Mouse (Mus musculus): ENCODE data around the gene Tnfrsf14.

Gene Tnfrsf14

DNA sequence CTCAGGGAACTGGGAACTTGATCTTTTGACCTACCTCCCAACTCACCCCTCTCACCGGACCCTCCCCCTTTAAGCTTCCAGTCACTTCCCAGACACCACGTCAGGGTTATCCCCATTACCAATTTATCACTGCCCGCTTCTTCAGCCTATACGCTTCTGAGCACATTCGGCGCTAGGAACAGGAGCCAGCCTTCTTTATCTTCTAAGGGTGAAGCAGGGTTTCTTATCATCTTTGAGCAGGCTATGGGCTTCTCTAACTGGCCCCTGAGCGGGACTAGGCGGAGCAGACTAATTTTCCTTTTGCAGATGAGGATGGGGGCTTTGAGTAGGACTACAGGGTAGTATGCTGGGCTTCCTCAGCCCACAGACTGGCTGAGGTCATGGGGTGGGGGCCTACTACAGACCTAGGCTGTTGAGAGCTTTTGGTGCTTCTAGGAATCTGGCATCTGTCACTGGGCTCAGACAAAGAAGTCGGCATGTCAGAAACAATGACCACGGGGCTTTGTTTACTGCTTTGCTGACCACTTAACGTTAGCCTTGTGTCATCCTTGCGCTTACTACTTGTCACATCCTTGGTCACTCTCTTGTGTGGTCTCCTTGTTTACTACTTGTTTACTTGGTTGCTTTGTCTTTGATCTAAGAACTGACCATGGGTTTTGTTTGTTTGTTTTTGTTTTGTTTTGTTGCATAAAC, at the start of gene Tnfrsf14:
Tnfrsf14 (minus strand) TSS at position 169 of the 693 bp plus-strand sequence.
- DNase-seq = no peak

- no peak for DNase-seq
Observed at GRCm38 (mm10) chr4:154974163-154974611, 45.8 kb upstream of the Tnfrsf14 start.

GRCm38 (mm10) chr4:154972546-154972945, 44.2 kb upstream of the Tnfrsf14 start:
- no peak for DNase-seq

- peak; percentile 61 to 67 for DNase-seq
Observed at GRCm38 (mm10) chr4:154967173-154967572, 38.8 kb upstream of the Tnfrsf14 start.

DNA sequence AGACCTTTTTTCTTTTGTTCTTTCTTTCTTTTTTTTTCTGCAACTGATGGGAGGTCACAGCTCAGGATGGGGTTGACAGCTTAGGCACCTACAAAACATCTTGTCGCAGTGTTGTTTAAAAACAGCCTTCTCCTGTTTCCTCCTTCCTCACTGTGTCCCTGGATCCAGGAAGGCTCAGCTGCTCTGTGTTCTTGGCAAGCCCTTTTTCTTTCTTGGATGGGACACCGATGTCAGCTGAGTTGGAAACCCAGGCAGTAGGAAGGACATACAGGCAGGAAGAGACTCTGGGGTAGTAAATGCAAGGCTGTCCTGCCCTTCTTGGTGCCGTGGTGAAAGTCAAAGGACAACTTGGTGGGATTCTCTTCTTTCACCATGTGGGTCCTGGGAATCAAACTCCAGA, 37.5 kb upstream of the Tnfrsf14 start:
- DNase-seq = no peak

- DNase-seq = peak; percentile 47 to 67
Observed at GRCm38 (mm10) chr4:154964581-154965235, 36.3 kb upstream of the Tnfrsf14 start.

DNA sequence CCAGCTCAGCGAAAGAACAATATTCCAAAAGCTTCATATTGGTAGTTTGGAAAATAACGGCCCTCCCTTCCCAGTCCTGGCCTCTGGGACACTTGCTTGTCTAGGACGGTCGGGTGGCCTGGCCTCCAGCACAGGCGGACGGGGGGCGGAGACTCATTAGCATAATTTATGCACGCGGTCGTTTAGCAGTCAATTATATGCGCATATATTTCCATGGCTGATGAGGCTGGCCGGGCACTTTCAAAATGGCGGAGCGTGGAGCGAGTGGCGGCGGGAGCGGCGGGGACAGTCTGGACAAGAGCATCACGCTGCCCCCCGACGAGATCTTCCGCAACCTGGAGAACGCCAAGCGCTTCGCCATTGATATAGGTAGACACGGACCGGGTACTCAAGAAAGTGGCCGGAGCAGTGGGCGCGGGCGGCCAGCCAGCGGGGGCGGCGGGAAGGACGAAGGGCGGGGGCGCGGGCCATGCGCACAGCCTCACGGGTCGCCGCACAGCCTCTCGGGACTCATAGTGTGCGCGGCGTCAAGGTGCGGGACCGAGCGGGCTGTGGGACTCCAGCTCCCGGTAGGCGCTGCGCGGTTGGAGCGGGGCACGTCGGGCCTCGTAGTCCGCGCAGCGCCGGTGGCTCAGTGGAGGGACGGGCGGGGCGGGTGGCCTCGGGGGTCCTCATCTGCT, 35.7 kb upstream of the Tnfrsf14 start, which contains the start of gene Pank4:
Pank4 (plus strand) TSS at position 223 of the 680 bp plus-strand sequence.
- peak; percentile 82 to 85 for DNase-seq

DNA sequence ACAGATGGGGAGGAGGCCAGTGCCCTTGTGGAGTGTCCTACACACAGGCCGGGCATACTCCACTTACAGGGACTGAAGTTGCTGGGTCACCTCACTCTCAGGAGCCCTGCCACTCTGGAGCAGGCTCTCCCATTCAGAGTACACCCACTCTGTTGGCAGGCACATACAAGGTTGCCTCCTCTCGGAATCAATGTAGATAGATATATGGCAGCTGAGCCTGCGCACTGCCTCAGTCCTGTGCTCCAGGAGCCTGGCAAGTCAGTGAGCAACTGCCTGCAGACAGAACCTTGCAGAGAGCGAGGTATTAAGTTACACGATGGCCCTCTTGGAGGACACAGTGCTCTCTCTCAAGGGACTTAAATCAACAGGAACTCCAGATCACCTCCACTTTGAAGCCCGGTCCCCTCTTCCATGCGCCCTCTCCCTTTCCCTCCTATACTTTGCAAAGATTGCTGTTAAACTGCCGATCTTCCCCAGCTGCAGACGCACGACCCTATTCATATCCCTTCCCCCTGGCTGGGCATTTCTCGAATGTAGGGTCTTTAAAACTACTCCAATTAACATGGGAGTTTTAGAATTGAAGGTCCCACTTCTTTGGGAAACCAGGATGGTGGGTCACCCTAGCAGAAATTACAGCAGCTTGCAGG, 35.0 kb upstream of the Tnfrsf14 start:
- peak in 1 of 2 experiments; percentile 14 for DNase-seq

DNA sequence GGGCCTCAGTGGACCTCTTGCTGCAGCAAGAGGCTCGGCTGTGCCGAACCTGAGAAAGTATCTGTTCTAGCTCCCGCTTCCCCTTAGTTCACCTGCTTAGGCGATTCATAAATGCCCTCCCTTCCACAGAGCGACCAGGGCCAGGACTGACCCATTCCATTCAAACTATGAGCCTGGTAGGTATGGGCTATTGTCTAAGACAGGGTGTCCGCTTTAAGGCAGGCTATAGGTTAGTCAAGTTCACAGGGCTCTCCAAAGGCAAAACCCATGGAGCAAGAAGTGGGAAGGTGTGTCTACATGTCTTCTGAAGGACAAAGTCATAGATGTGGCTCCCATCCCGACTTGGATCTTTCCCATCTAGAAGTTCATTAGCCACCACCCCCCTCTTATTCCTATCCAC, 34.3 kb upstream of the Tnfrsf14 start:
- no peak for DNase-seq

GRCm38 (mm10) chr4:154961911-154962310, 33.5 kb upstream of the Tnfrsf14 start:
- peak; percentile 67 to 74 for DNase-seq

- DNase-seq = peak; percentile 62 to 68
Observed at GRCm38 (mm10) chr4:154961226-154961738, 32.9 kb upstream of the Tnfrsf14 start.

DNA sequence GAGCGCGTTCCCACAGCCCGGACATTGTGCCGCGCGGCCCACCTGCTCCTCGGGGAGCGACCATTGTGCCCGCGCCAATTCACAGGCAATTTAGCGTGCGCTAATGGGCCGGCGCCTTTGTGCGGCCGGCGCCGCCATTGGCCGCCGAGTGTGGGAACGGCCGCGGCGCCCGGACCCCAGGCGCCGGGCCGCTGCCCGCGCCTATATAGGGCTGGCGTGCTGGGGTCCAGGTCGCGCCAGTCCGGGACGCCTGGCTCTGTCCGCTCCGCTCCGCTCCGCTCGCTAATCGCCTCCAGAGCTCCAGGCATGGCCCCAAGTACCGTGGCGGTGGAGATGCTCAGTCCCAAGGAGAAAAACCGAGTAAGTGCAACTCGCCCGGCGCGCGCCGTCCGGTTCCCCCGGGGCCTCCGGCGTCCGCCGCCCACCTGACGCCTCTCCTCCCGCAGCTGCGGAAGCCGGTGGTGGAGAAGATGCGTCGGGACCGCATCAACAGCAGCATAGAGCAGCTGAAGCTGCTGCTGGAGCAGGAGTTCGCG, 32.4 kb upstream of the Tnfrsf14 start, which contains the start of gene Hes5:
Hes5 (plus strand) TSS at position 234 of the 536 bp plus-strand sequence.
- peak in 1 of 2 experiments; percentile 57 for DNase-seq

DNA sequence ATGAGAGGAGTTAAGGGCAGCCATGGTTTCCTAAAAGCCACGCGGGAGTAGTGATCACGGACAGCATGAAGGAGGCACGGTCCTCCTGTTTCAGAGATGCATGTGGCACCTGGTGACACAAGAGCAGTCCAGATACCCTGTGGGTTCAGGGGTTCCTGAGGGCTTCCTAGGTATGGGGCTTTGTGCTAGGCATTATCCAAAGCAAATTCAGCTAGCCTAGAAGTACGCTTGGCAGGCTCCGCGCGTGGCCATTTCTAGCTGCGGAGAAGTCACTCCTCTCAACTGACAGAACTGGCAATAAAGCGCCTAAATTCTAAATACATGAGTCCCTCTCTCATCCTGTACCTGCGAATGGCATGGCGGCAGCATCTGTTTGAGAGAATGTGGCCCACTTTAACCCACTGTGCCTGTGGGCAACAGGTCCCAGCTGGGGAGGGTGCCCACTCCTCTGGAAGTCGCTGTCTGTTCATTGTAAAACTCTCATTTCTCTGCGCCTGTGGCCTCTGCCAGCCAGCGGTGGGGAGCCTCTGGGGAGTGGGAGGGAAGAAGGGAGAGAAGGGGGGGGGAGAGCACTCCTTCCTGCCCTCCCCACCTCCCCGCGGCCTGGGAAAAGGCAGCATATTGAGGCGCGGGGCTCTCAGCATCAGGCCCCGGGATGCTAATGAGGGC, 31.8 kb upstream of the Tnfrsf14 start:
- DNase-seq = peak; percentile 26 to 33

DNA sequence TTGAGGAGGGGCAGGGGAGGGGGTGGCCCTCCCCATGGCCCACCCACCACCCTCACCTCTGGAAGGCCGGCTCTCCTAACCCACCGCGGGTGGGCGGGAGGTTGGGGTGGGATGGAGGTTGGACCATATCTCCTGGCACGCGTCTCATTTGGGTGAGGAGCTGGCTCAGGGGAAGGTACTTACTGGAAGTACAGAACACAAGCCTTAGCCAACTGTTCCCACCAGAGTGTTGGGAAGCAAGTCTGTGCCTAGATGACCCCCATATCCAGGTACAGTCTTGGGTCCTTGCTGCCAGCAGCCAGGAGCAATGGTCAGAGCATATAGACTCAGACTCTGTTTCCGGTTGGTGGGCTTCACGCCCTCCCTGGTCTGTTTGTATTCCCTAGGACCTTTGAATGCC, 30.3 kb upstream of the Tnfrsf14 start:
- no peak for DNase-seq

DNA sequence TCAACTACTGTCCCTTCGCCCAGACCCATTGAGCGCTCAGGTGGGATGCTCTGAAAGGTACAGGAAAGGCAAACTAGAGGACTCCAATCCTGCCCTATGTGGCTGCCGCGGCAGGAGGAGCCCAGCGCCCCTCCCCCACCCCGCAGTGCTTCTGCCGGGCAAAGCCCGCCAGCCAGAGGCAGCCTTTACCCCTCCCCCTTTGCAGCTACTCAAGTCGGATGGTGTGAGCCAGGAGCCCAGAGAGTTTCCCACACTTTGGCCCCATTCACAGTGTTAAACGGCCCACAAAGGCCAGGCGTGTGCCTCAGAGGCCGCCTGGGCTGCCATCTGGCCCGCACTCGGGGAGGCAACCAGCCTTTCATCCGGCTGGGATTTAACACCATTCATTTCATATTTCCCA, 29.8 kb upstream of the Tnfrsf14 start:
- peak in 1 of 2 experiments; percentile 39 for DNase-seq

GRCm38 (mm10) chr4:154957289-154957993, 29.1 kb upstream of the Tnfrsf14 start:
- DNase-seq = no peak

GRCm38 (mm10) chr4:154956604-154957003, 28.2 kb upstream of the Tnfrsf14 start:
- DNase-seq = no peak

DNA sequence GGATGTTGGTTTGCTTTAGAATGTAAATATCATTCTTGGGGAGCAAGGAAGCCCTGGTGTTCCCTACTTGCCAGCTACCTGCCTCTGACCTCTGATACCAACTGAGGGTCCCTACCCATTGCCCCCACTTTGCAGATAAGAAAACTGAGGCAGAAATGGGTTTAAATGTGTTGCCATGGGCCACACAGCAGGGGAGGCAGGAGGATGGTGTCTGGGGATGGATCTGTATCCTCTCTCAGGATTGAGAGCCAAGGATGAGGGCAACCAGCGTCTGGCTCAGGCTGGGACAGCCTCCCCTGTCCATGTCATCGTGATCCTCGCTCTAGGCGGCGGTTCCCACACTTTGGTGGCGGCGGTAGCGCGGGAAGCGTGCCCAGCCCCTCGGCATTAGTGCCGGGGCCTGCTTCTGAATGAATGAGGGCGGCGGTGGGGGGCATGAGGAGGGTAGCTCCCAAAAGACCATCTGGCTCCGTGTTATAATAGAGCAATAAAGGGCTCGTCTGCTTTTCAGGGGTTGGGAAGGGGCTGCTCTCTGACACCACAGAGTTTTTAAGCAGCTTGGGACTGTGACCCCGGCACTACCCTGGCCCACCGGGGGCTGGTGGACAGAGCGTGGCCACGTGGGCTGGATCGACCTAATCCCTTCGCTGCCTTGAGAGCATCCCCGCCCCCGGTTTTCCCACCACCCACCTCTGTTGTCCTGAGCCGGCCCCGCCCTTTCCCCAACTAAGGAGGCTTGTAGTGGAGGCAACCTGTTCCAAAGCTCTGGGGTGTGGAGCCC, 24.3 kb upstream of the Tnfrsf14 start:
- DNase-seq = no peak

DNA sequence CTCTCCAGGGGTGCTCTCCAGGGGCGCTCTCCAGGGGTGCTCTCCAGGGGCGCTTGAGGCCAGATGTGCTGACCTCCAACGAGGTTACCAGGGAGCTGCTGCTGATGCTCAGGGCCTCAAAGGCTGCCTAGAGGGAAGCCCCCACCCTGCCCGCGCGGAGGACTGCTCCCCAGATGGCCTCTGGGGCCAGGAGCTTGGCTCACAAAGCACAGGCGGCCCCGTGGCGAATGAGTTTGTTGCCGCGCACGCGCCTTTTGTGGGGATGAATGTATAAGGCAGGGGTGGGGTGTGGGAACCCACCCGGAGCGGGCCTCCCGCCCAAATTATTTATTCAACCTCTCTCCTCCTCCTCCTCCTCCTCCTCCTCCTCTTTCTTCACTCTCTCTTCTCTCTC, 21.2 kb upstream of the Tnfrsf14 start:
- DNase-seq = no peak

GRCm38 (mm10) chr4:154948940-154949588, 20.7 kb upstream of the Tnfrsf14 start:
- no peak for DNase-seq

Data from thymus, postnatal 36 days (tissue).